Mouse (Mus musculus): ENCODE data around the gene Vmn2r59.
"Not testable (repeated sequence)": the region's sequence is repeated elsewhere in the genome, so short reads cannot be mapped to it uniquely, and the experiment has no call there.

The Vmn2r59 gene

DNA sequence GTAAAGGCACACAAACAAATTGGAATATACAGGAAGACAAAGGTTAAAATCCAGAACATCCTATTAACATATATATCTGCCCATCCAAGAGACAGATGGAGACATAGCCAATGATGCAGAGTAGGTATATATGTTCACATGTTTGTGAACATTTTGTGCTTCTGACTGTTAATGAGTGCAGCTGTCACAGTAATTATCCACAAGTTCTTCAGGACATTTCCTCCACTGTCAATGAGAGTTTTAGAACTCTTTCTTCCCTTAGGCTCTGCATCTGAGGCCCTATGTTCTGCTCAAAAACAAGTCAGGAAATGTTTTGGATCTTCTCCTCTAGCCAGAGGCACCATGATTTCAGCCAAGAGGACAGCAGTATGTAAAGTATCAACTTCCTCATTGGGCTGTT is at the start of gene Vmn2r59:
TSS of gene Vmn2r59 (minus strand) at position 101 of the 400 bp plus-strand sequence.
- no peak for DNase-seq (ENCODE audit: low read depth, low spot score)

DNA sequence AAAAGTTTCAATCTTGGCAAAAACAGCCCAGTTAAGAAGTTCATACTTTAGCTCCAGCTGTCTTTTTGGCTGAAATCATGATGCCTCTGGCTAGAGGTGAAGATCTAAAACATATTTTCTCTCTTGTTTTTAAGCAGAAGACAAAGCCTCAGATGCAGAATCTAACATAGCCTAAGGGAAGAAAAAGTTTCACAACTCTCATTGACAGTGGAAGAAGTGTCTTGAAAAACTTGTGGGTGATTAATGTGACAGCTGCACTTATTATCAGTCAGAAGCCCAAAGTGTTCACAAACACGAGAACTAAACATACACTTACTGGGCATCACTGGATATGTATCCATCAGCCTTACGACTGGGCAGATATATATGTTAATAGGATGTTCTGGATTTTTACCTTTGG is 48.6 kb upstream of the Vmn2r59 start, which contains the start of gene Vmn2r60:
TSS of gene Vmn2r60 (plus strand) at position 301 of the 400 bp plus-strand sequence.
- DNase-seq (ENCODE audit: low read depth, low spot score): no peak

DNA sequence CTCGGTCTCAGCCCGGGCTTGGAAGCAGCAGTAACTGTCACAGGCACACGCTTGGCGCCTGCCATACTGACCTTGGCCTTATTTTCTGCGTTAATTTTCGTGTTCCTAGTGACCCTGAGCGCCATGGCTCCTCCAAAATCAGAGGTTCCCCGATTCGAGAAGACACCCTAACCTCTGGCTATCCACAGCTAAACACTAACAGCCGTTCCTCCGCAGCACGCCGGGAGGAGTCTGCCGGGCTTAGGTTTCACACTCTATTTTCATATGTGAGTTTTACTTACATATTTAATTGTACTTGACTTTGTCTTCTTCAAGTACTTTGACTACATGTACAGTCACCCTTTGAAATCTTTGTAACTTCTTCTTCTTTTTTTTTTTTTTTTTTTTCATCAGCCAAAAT is 48.2 kb upstream of the Vmn2r59 start:
- not testable (repeated sequence) for DNase-seq (ENCODE audit: low read depth, low spot score)

Measured in brain, embryonic 18.5 days (tissue).